Mouse (Mus musculus): ENCODE data around the gene Casp7. TPM values are rescaled to one million over a fixed set of nuclear protein-coding genes. Genes with fewer than 3 reads are reported as not detected.
"Not testable (repeated sequence)": the region's sequence is repeated elsewhere in the genome, so short reads cannot be mapped to it uniquely, and the experiment has no call there.

Casp7 gene
- total RNA-seq, 2 experiments from 2014 or later = 16.3 to 17.6 TPM

- peak; percentile 51 to 73 for DNase-seq
- intact Hi-C loops (cut with DNase I) = no loop called here
Measured at GRCm38 (mm10) chr19:56378554-56379172, 18.3 kb upstream of the Casp7 start.

- DNase-seq = no peak
- intact Hi-C loops (cut with DNase I) = no loop called here
Measured at GRCm38 (mm10) chr19:56380341-56380740, 16.6 kb upstream of the Casp7 start.

GRCm38 (mm10) chr19:56381407-56381806 is 15.5 kb upstream of the Casp7 start:
- intact Hi-C loops (cut with DNase I) = no loop called here
- DNase-seq = no peak

- DNase-seq = no peak
- intact Hi-C loops (cut with DNase I) = no loop called here
Measured at GRCm38 (mm10) chr19:56385546-56385945, 11.4 kb upstream of the Casp7 start.

- no peak for DNase-seq
- intact Hi-C loops (cut with DNase I) = no loop called here
Measured at GRCm38 (mm10) chr19:56386095-56386494, 10.8 kb upstream of the Casp7 start.

GRCm38 (mm10) chr19:56387726-56388302 is 9.1 kb upstream of the Casp7 start:
- intact Hi-C loops (cut with DNase I) = no loop called here
- no peak for DNase-seq

- intact Hi-C loops (cut with DNase I) = no loop called here
- DNase-seq = peak in 1 of 2 experiments; percentile 40
Measured at GRCm38 (mm10) chr19:56389176-56389575, 7.8 kb upstream of the Casp7 start.

GRCm38 (mm10) chr19:56389879-56390278 is 7.0 kb upstream of the Casp7 start, which contains the start of gene Nrap:
TSS of gene Nrap (minus strand) at chr19:56390037.
- DNase-seq = peak in 1 of 2 experiments; percentile 62
- intact Hi-C loops (cut with DNase I) = no loop called here

GRCm38 (mm10) chr19:56391307-56392046 is 5.5 kb upstream of the Casp7 start:
- DNase-seq = no peak
- intact Hi-C loops (cut with DNase I) = no loop called here

- DNase-seq = no peak
- intact Hi-C loops (cut with DNase I) = no loop called here
Measured at GRCm38 (mm10) chr19:56393311-56393866, 3.5 kb upstream of the Casp7 start.

- DNase-seq = no peak
- intact Hi-C loops (cut with DNase I) = no loop called here
Measured at GRCm38 (mm10) chr19:56395183-56395935, 1.6 kb upstream of the Casp7 start.

GRCm38 (mm10) chr19:56396227-56396626 is 702 bp upstream of the Casp7 start:
- intact Hi-C loops (cut with DNase I) = loop anchor here (2.0 kb wide), 1 partner anchor 35 kb away; no protein-coding TSS in a partner anchor
- DNase-seq = no peak

GRCm38 (mm10) chr19:56397663-56398527 is 966 bp downstream of the Casp7 start:
- intact Hi-C loops (cut with DNase I) = loop anchor here (2.0 kb wide), 1 partner anchor 37 kb away; no protein-coding TSS in a partner anchor
- DNase-seq = no peak

- DNase-seq = no peak
- intact Hi-C loops (cut with DNase I) = no loop called here
Measured at GRCm38 (mm10) chr19:56398528-56398795, 1.5 kb downstream of the Casp7 start.

GRCm38 (mm10) chr19:56400200-56400599 is 3.3 kb downstream of the Casp7 start:
- intact Hi-C loops (cut with DNase I) = no loop called here
- peak; percentile 74 to 80 for DNase-seq

GRCm38 (mm10) chr19:56401864-56402263 is 4.9 kb downstream of the Casp7 start:
- no peak for DNase-seq
- intact Hi-C loops (cut with DNase I) = no loop called here

GRCm38 (mm10) chr19:56405824-56406223 is 8.9 kb downstream of the Casp7 start:
- DNase-seq = no peak
- intact Hi-C loops (cut with DNase I) = no loop called here

- no peak for DNase-seq
- intact Hi-C loops (cut with DNase I) = no loop called here
Measured at GRCm38 (mm10) chr19:56406581-56406980, 9.7 kb downstream of the Casp7 start.

GRCm38 (mm10) chr19:56409884-56410283 is 13.0 kb downstream of the Casp7 start:
- intact Hi-C loops (cut with DNase I); DNase-seq: not testable (repeated sequence)

GRCm38 (mm10) chr19:56418404-56418803 is 21.5 kb downstream of the Casp7 start:
- DNase-seq = no peak
- intact Hi-C loops (cut with DNase I) = no loop called here

Data from heart, postnatal 14 days (tissue).